Mouse (Mus musculus) lung, postnatal 36 days (tissue): ENCODE data around the gene Pcsk7.

Source experiments
- DNase-seq: peaks from one replicate; pipeline ENCODE4 v3.0.0; 2022; ENCODE audit warnings: mixed read lengths

Gene Pcsk7

DNA sequence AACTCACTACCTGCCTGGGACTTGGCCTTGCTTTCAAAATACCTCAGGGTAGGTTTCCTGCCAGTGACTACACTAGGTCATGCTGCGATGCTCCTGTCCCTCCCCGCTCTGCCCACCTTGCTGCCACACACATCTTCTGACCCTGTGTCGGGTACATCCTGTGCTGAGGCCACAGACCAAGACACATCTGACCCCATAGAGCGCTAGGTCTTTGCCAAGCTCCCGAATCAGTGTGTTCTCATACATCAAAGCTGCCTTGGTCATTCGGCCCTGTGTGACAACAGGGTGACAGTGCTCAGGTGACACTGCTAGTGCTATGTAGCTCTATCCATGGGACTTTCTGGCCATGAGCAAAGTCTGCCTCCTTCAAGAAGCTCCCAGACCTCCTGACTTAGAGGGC, 33.5 kb downstream of the Pcsk7 start:
- no peak for DNase-seq

DNA sequence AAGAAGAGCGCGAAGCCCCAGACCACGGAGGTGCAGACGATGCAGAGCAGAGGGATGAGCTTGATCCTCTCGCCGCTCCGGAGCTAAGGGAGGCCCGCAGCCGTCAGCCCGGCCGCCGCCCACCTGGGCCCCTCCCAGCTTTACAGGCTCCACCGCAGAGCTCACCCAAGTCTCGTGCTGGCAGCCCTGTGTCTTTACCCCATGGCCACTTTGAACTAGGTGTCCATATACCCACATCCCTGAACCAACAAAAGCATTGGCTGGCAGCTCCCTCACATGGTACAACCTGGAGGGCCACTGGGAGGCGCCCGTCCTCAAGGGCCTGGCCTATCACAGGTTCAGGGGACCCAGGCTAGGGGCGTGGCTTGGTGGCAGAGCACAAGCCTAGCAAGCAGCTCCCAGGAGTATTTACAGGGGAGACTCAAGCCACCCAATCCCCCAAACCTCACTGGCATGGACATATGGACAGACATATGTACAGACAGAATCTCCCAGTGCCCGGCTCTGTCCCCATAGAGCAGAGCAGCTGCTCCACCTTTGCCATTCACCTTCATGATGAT, 35.1 kb downstream of the Pcsk7 start:
- DNase-seq = peak; percentile 28

DNA sequence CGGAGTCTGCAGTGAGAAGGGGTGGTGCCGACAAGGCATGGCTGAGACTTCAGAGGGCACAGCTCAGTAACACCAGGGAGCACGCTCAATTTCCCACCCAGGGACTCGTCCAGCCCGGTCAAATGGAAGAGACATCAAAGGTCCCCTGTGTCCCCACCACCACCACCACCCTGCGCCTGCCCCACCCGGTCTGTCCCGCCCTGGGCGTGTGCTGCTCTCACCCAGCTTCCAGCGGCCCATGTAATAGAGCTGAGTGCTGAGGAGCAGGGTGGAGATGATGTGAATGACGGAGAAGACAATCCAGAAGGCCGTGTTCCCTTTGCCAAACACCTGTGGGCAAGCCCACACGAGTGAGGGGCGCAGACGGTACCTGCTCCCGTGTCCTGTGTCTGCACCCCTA, 36.2 kb downstream of the Pcsk7 start:
- no peak for DNase-seq

DNA sequence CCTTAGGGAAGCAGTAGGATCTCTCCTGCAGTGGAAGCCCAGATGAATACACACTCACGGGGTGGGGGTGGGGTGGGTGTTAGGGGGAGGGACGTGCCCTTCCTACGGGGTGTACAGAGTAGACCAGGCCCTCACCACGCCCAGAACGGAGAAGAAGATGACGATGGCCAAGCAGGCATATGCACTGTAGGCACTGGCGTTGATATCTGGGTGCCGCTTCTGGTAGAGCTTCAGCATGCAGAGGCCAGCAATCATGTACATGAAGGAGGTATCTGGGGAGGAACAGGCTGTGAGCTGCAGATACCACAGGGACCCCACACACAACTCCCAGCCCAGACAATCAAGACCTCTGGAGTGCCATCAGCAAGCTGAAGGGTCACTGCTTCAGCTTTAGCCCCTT, 36.6 kb downstream of the Pcsk7 start:
- DNase-seq = no peak

GRCm38 (mm10) chr9:45943628-45944505, 37.6 kb downstream of the Pcsk7 start:
- no peak for DNase-seq

DNA sequence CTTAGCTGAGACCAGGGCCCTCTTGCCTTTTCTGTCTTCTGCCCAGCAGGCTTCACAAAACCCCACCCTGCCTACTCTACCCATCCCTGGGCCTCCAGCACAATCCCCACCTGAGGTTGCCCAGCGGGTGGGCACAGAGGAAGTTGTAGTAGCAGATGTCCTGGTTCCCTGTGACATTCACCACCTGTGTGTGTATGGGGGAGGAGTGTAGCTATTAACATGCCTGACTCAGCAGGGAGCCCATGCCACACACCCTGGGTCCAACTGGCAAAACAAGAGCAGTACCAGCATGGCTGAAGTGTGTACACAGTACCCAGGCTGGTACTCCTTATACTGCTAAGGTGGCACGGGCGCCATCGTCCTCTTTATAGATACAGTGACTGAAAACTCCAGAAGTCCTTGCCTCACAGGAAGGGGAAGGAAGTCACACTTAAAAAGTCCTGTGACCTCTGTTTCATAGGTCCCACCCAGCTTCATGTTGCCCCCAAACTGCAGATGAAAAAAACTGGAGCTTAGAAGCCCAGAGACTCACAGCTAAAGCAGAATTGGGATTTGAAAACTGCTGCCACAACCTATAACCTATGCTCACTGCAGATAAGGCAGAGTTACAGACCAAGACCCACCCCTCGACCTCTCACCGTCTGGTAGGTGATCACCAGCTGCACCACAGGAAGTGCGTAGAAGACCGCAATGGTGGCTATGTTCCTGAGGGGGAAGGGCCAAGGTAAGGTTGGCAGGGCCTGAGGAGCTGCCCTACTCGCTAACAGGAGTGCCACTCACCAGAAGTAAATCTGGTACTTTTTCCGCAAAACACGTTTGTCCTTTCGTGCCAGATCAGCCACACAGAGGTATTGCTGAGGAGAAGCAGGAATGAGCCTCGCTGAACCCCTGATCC, 38.5 kb downstream of the Pcsk7 start:
- DNase-seq = peak; percentile 38

GRCm38 (mm10) chr9:45945721-45946120, 39.4 kb downstream of the Pcsk7 start:
- DNase-seq = no peak

GRCm38 (mm10) chr9:45946182-45946871, 40.0 kb downstream of the Pcsk7 start:
- DNase-seq = no peak

DNA sequence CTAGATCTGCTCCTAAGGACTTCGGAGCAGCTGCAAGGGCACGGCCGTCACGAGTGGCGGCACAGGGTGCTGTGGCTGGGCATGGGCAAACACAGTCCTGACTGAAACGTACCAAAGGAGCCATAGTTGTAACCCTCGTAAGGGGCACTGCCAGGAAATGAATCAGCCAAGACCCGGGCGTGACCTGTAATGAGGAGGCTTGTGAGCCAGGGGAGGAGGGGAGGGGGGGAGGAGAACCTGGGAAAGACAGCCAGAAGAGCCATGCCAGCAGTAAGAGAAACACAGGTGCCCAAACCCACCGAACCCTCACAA, 40.5 kb downstream of the Pcsk7 start:
- DNase-seq = no peak

DNA sequence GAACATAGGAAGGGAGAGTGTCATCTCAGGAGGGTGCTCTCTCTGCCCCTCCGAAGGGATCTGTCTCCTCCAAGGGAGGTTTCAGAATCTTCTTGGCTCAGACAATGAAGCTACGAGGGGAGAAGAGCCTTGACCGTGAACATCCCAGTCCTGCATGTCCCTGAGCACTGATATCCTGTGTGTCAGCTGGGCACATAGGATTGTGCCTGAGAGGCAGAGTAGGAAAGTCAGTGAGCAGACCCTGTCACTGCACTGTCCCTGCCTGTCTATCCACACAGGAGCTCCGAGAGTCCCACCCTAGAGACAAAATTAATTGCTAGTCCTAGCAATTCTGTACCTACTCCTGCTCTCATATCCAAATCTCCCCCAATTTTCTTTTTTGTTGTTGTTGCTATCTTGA, 45.8 kb downstream of the Pcsk7 start:
- DNase-seq = no peak

DNA sequence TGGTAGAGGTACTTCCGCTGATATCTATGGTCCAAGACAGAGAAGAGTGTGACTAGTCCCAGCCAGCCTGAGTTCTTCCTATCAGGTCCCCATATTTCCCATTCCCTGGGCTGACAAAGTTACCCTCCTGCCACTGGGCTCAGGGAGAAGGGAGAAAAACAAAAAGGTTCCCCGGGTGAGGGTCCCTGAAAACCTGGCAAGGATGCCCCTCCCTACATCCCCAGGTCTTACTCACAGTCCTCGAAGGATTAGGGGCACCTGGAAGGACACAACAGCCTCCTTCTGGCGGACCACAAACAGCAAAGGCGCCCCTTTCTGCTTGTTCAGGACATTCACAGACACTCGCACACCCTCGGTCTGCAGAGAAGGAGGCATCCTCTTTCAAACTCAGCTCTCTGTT, 46.6 kb downstream of the Pcsk7 start:
- DNase-seq = no peak

DNA sequence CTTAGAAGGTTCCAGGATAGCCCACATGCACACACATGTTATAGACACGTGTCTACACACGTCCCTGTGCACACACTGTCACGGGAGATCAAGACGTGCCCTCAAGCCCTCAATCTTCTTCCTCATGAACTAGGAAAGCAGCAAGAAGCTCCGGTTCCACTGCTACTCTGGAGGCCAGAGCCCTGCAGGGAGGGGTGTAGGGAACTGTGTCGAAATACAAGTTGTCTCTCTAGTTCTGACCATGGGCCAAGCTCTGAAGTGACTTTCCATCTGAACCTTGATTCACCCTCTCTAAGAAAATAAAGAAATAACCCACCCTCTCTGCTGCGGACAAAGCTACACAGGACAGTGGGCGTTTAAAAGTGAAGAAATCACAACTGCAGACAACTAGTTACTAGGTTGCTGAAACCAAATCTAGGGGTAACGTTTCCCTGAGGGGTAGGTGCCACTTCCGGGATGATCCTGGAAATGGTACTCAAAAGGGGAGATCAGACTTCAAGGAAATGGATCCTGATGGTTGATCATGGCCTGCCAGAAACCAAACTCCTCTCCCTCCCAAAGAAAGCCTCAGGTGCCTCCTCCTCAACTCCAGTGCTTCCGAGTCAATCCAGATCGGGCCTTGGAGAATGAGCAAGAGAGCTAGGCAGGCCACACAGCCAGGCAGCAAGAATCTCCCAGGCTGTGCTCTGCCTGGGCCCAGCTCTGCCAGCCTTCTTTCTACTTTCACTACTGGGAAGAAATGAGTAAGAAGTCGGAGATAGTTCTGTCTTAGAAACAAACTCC, 47.4 kb downstream of the Pcsk7 start:
- peak; percentile 45 for DNase-seq

- DNase-seq = peak; percentile 45
Observed at GRCm38 (mm10) chr9:45954294-45955106, 48.2 kb downstream of the Pcsk7 start.

DNA sequence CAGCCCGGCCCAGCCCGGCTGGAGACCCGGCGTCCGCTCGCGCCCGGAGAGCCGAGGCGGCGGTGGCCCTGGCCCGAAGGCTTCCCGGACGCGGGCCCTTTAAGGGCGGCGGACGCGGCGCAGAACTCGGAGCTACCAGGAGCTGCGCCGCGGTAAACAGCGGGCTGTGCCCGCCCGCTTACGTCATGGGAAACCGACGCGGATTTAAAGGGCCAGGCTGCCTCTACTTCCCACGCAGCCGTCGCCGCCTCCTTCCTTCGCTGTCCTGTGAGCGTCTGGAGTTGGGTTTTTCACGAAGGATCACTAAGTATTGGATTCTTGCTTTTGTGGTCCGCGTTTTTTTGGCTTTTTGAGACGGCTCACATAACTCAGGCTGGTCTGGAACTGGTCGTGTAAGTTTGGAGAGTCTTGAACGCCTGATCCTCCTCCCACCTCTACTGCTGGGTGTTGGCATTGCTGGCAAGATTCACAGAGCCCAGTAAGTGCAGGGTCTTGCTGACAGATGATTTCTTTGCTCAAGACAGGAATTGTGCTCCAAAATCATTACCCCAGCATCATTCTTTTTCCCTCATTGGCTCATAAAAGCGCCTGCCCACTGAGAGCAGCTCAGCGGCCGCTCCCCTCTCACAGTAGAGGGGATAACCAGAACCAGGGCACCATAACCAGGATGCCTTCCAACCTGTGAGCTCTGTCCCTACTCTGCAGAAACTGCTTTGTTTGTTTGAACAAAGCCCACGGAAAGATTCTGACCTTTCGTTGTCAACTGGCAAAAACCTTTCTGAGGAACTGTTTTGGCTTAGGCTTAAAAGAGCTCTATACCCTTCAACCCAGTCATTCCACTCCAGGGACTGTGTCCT, 49.0 kb downstream of the Pcsk7 start, which contains the start of gene Sidt2:
Gene Sidt2 (minus strand): TSS at position 152 of the 857 bp plus-strand sequence.
- DNase-seq = peak; percentile 94

- no peak for DNase-seq
Observed at GRCm38 (mm10) chr9:45958023-45958670, 51.9 kb downstream of the Pcsk7 start.

DNA sequence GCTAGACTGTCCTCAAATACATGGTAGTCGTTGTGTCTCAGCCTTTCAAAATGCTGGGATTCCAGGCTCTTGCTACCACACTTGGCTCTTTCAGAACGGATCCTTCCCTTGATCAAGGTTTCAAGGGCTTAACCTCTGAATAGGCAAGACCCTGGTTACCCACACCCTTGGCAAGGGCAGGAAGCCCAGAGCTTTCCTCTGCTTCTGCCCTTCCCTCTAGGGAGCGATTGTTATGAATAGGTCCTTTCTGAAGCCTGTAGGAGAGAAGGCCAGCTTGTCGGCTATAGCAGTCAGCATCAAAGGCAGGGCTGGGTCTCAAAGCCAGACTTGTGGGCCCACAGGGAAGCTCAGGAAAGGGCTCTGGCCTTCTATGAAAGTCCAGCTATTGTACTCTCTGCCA, 52.6 kb downstream of the Pcsk7 start:
- DNase-seq = no peak

- peak; percentile 58 for DNase-seq
Observed at GRCm38 (mm10) chr9:45959661-45960060, 53.4 kb downstream of the Pcsk7 start.

DNA sequence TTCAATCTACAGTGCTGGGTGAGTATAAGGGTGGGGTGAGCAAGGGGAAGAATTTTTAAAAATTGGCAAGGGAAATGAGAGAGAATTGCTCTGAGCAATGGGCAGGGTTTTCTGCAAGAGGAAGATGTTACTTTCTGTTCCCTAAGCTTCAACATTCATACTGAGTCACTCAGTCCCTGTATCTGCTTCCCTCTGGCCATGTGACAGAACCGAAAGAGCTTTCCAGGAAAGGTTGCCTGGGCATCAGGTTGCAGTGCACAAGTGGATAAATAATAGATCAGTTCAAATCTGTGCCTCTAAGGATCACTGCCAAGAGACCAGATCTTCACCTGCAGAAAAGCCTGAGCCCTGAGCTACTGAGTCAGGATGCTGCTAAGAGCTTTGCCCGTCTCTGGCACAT, 55.6 kb downstream of the Pcsk7 start:
- peak; percentile 67 for DNase-seq

- DNase-seq = no peak
Observed at GRCm38 (mm10) chr9:45963577-45963976, 57.3 kb downstream of the Pcsk7 start.

DNA sequence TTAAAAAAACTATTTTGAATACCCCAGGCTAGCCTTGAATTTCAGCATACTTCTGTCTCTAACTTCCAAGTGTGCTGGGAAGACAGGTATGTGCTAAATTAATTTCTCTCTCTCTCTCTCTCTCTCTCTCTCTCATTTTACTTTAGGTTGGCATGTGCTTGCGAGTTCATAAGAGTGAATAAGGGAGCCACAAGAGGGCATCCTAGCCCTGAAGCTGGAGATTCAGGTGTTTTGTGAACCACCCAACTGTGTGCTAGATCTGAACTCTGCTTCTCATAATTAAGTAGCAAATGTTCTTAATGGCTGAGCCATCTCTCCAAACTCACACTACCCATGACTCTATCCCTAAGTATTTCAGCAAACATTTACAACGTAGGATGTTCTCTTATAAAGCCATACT, 70.6 kb downstream of the Pcsk7 start:
- DNase-seq = peak; percentile 37
